Mouse (Mus musculus) ES-E14 (cell line): ENCODE data around the gene Zfr2. TPM values are rescaled to one million over a fixed set of nuclear protein-coding genes. Genes with fewer than 3 reads are reported as not detected.
A peak's percentile ranks its signal among the peaks of the same experiment; 100 is the strongest.

Experiments used
- DNase-seq: peaks from one replicate; pipeline ENCODE4 v3.0.0-alpha.2; 2013; ENCODE audit warnings: low read depth, low spot score
- H3K27ac ChIP-seq: 2 replicates; pipeline ENCODE4 v1.5.1; 2012; ENCODE audit warnings: low read depth, mild to moderate bottlenecking, low read length, moderate library complexity, mixed read lengths; ENCODE audit not compliant: poor library complexity, insufficient read depth, severe bottlenecking
- H3K36me3 ChIP-seq: 2 replicates; pipeline ENCODE4 v1.6.1; 2012; ENCODE audit warnings: mild to moderate bottlenecking, low read length, moderate library complexity, mixed read lengths; ENCODE audit not compliant: control insufficient read depth, poor library complexity, insufficient read depth, severe bottlenecking
- H3K4me1 ChIP-seq, 2 experiments: fragments of 150-350 bp in 1 of 2; sonication (generic) in 1 of 2; 2 replicates each; pipeline ENCODE4 v1.6.1; 2012; ENCODE audit warnings: low read length in 2 of 2, mild to moderate bottlenecking in 1 of 2, mixed read lengths in 1 of 2; ENCODE audit not compliant: control insufficient read depth in 2 of 2, insufficient read depth in 2 of 2, poor library complexity in 1 of 2
- H3K4me3 ChIP-seq, 2 experiments: fragments of 150-350 bp in 1 of 2; sonication (generic) in 1 of 2; 2 replicates each; pipeline ENCODE4 v1.5.1; 2012; ENCODE audit warnings: low read length in 2 of 2, low read depth in 1 of 2, mild to moderate bottlenecking in 1 of 2, mixed read lengths in 1 of 2; ENCODE audit not compliant: insufficient read depth in 1 of 2, poor library complexity in 1 of 2, severe bottlenecking in 1 of 2
- H3K9ac ChIP-seq: 2 replicates; pipeline ENCODE4 v1.6.1; 2012; ENCODE audit warnings: low read depth, mild to moderate bottlenecking, low read length, mixed read lengths; ENCODE audit not compliant: poor library complexity, insufficient read depth, severe bottlenecking
- H3K9me3 ChIP-seq: fragments of 150-350 bp; sonication (generic); 2 replicates; pipeline ENCODE4 v1.6.1; 2012; ENCODE audit warnings: low read depth, mild to moderate bottlenecking, low read length; ENCODE audit not compliant: control insufficient read depth, insufficient read depth
- CHD2 ChIP-seq: IDR thresholded peaks from 2 replicates; pipeline ENCODE4 v1.6.1; 2014; ENCODE audit warnings: mild to moderate bottlenecking, low read depth, low read length, inconsistent platforms
- HCFC1 ChIP-seq: IDR thresholded peaks from 2 replicates; pipeline ENCODE4 v1.6.1; 2012; ENCODE audit warnings: low read length, inconsistent platforms, borderline replicate concordance; ENCODE audit not compliant: insufficient read depth
- MAFK ChIP-seq: IDR thresholded peaks from 2 replicates; pipeline ENCODE4 v1.6.1; 2014; ENCODE audit warnings: mild to moderate bottlenecking, low read depth, low read length, inconsistent platforms; ENCODE audit not compliant: insufficient read depth
- ZC3H11A ChIP-seq: IDR thresholded peaks from 2 replicates; pipeline ENCODE4 v1.6.1; 2012; ENCODE audit warnings: low read depth, mild to moderate bottlenecking, inconsistent platforms, low read length, borderline replicate concordance
- ZNF384 ChIP-seq: IDR thresholded peaks from 2 replicates; pipeline ENCODE4 v1.6.1; 2012; ENCODE audit warnings: low read depth, low read length, inconsistent platforms
- in situ Hi-C, 2 experiments: fragments of 600-800 bp; cut with MboI; formaldehyde crosslinking; loops; one replicate each; pipeline ENCODE4 v1.15.1; 2025; ENCODE audit warnings: low sequenced_read_pairs in 2 of 2, inconsistent platforms in 1 of 2; ENCODE audit not compliant: unreplicated experiment in 2 of 2
- total RNA-seq: library from RNA; depleted of rRNA; stranded (reverse); fragments of 300-350 nt; gene quantifications from 2 replicates; pipeline ENCODE4 v1.2.3, GENCODE M21; 2012

Gene Zfr2
- total RNA-seq, 1 experiment = 0.67 TPM

DNA sequence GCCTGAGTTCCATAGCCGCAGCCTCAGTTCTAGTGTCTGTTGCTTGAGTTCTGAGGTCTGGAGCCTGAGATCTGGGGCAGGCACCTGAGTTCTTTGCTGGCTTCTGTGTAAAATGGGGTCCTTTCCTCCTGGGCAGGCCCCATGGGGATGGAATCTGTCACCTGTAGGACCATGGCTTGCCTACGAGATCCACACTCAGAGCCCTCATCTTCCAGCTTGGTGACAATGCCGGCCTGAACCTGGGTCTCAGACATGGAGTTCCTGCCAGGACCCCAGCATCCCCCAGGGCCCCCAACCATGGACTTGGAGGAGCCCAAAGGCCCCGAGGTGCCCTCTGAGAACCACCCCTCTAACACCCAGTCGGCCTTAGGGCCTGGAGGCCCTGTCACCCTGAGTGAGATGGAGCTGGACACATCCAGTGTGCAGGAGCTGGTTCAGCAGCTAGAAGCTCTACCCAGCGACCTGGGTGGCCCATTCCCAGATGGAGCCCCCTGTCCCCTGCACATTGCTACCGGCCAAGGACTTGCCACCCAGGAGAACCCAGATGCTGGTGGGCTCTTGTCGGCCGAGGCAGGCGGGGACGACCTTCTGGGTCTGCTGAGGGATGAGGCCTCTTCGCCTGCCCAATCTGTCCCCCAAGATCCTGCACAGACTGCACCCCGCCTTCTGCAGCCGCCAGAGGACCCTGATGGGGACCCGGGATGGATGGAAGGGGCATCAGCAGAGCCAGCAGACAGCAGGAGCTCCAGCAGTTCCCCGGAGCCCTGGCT, 35.9 kb downstream of the Zfr2 start:
- peak overlapping the region; percentile 92 to 98 for H3K4me3 ChIP-seq
- H3K9ac ChIP-seq = peak overlapping the region; percentile 93
- peaks cover 45% of the 10 kb centered on the region; the same call in 1 of the 2 replicates for H3K36me3 ChIP-seq
- in situ Hi-C loops = no loop called here
- H3K4me1 ChIP-seq = peaks cover 0 to 15% of the 10 kb centered on the region in 2 experiments; a peak in 2 of 4 replicates
- H3K9me3 ChIP-seq = no peaks in the 10 kb centered on the region
- TF ChIP-seq MAFK (no peak), ZNF384 (no peak), CHD2 (no peak), HCFC1 (no peak), ZC3H11A (no peak)
- no peak overlapping the region for H3K27ac ChIP-seq
- no peak for DNase-seq

DNA sequence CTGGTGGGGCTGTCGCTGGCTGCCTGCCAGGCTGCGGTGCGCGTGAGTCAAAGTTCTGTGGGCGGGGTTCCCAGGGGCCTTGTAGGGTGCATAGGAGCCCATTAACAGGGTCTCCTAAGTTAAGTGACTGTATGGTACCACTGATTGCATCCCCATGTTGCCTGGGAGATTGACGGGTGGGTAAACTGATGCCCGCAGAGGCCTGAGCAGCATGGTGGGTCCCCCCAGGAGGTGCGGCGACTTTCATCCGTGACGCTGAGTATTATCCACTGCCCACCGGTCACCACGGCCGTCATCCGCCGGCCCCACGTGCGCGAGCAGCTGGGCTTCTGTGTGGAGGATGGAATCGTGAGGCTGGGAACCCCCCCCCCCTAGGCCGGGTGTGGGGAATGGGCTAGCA, 39.4 kb downstream of the Zfr2 start:
- TF ChIP-seq CHD2 (no peak), ZNF384 (no peak), HCFC1 (no peak), MAFK (no peak), ZC3H11A (no peak)
- Histone ChIP-seq H3K9ac (no peak overlapping the region), H3K4me1 (peaks cover 0 to 17% of the 10 kb centered on the region in 2 experiments; a peak in 2 of 4 replicates), H3K36me3 (peaks cover 30% of the 10 kb centered on the region; the same call in 1 of the 2 replicates), H3K9me3 (no peaks in the 10 kb centered on the region), H3K4me3 (peak overlapping the region in 1 of 2 experiments; percentile 24; a peak in 1 of 4 replicates), H3K27ac (no peak overlapping the region)
- in situ Hi-C loops = no loop called here
- DNase-seq = no peak

DNA sequence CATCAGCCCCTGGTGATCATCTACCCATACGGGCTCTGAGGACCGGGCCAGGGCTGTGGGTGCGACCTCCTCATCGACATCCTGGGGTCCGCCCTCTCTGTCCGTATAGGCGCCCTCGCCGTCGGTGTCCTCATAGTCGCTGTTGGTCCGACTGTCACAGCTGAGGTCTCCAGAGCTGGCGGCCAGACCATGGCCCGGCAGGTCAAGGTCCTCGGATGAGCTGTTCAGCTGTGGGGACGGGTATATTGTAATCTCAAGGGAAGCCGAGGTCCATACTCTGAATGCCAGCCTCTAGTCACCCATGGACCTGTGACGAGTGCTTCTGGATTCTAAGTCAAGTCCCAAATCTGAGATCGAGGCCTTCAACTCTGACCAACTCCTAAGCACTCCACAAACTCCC, 40.9 kb downstream of the Zfr2 start:
- Histone ChIP-seq H3K27ac (no peak overlapping the region), H3K36me3 (peaks cover 30% of the 10 kb centered on the region; the same call in 1 of the 2 replicates), H3K9ac (no peak overlapping the region), H3K4me3 (peak overlapping the region in 1 of 2 experiments; percentile 30; a peak in 1 of 4 replicates), H3K4me1 (peaks cover 5 to 24% of the 10 kb centered on the region in 2 experiments), H3K9me3 (no peaks in the 10 kb centered on the region)
- no peak for DNase-seq
- in situ Hi-C loops = no loop called here
- TF ChIP-seq MAFK = no peak
- TF ChIP-seq CHD2 = no peak
- no peak for TF ChIP-seq ZC3H11A
- TF ChIP-seq HCFC1 = no peak
- TF ChIP-seq ZNF384 = no peak

- H3K9ac ChIP-seq = peak overlapping the region; percentile 18; the same call in 1 of the 2 replicates
Measured at GRCm38 (mm10) chr10:81277676-81278075, 44.7 kb downstream of the Zfr2 start.

More at GRCm38 (mm10) chr10:81277676-81278075, 44.7 kb downstream of the Zfr2 start:
- Histone ChIP-seq H3K4me1 (peaks cover 5 to 35% of the 10 kb centered on the region in 2 experiments), H3K27ac (no peak overlapping the region), H3K4me3 (peak overlapping the region; percentile 40 to 47; a peak in 3 of 4 replicates), H3K36me3 (peaks cover 18% of the 10 kb centered on the region; the same call in 1 of the 2 replicates), H3K9me3 (no peaks in the 10 kb centered on the region)
- no peak for DNase-seq
- in situ Hi-C loops = no loop called here
- no peak for TF ChIP-seq ZC3H11A
- TF ChIP-seq CHD2 = no peak
- TF ChIP-seq ZNF384 = no peak
- no peak for TF ChIP-seq HCFC1
- TF ChIP-seq MAFK = no peak
